In genomic region chr2:59625927-59626326, GRCm38 (mm10) we compare ENCODE assay signal across 22 mouse cellular contexts. TPM values are rescaled to one million over a fixed set of nuclear protein-coding genes. Genes with fewer than 3 reads are reported as not detected.
DNase-seq lines count a peak whose midpoint lies in the region; ATAC-seq and TF ChIP-seq lines count a peak whose summit lies in the region.
"Had no signal": no experiment of that assay in that cellular context is flagged by ENCODE, and none has a peak within 500 bp of the region (broad histone marks: within the 10 kb centered on the region; RNA-seq: fewer than 3 reads in every experiment).

No protein-coding gene starts in this region.

- 53% methylated on average over 8 of the region's 8 CpGs for WGBS in embryonic facial prominence, embryonic 14.5 days
- WGBS in embryonic facial prominence, embryonic 10.5 days, result 75% methylated on average over 8 of the region's 8 CpGs
- 35% methylated on average over 8 of the region's 8 CpGs for WGBS in kidney, postnatal 0 days
- 35% methylated on average over 8 of the region's 8 CpGs for WGBS in kidney, embryonic 16.5 days
- 32% methylated on average over 8 of the region's 8 CpGs for WGBS in limb, embryonic 14.5 days
- 63% methylated on average over 8 of the region's 8 CpGs for WGBS in limb, embryonic 10.5 days

- no peak overlapping the region for H3K4me2 ChIP-seq in embryonic facial prominence, embryonic 14.5 days (ENCODE audit: low read depth, low read length)
- no peak overlapping the region for H3K4me2 ChIP-seq in kidney, postnatal 0 days (ENCODE audit: low read length)
- H3K4me2 ChIP-seq in kidney, embryonic 16.5 days (replicated peaks; ENCODE audit: low read depth, low read length), result no peak overlapping the region
- no peak overlapping the region for H3K4me2 ChIP-seq in limb, embryonic 14.5 days (replicated peaks; ENCODE audit: low read depth, low read length, severe bottlenecking)
- H3K4me2 ChIP-seq: embryonic facial prominence, embryonic 13.5 days; forebrain, embryonic 13.5 days; forebrain, embryonic 15.5 days had no signal

- no peaks in the 10 kb centered on the region for H3K9me3 ChIP-seq in embryonic facial prominence, embryonic 14.5 days (ENCODE audit: control insufficient read depth, low read length)
- no peaks in the 10 kb centered on the region for H3K9me3 ChIP-seq in embryonic facial prominence, embryonic 10.5 days
- no peaks in the 10 kb centered on the region for H3K9me3 ChIP-seq in kidney, postnatal 0 days (replicated peaks; ENCODE audit: low read length)
- no peaks in the 10 kb centered on the region for H3K9me3 ChIP-seq in kidney, embryonic 16.5 days (ENCODE audit: low read length)
- no peaks in the 10 kb centered on the region for H3K9me3 ChIP-seq in limb, embryonic 14.5 days (ENCODE audit: control insufficient read depth, low read length)
- H3K9me3 ChIP-seq in limb, embryonic 10.5 days (replicated peaks), result no peaks in the 10 kb centered on the region
- H3K9me3 ChIP-seq: embryonic facial prominence, embryonic 13.5 days; forebrain, embryonic 13.5 days; forebrain, embryonic 15.5 days had no signal

- no peak overlapping the region for H3K4me3 ChIP-seq in embryonic facial prominence, embryonic 14.5 days (ENCODE audit: low read depth, low read length)
- no peak overlapping the region for H3K4me3 ChIP-seq in embryonic facial prominence, embryonic 10.5 days
- H3K4me3 ChIP-seq in kidney, postnatal 0 days (replicated peaks; ENCODE audit: low read depth, low read length), result no peak overlapping the region
- no peak overlapping the region for H3K4me3 ChIP-seq in kidney, embryonic 16.5 days (ENCODE audit: low read length)
- no peak overlapping the region for H3K4me3 ChIP-seq in limb, embryonic 14.5 days (replicated peaks; ENCODE audit: low read length)
- no peak overlapping the region for H3K4me3 ChIP-seq in limb, embryonic 10.5 days
- H3K4me3 ChIP-seq: embryonic facial prominence, embryonic 13.5 days; forebrain, embryonic 13.5 days; forebrain, embryonic 15.5 days had no signal

- DNase-seq in embryonic facial prominence, embryonic 14.5 days (ENCODE audit: low spot score), result peak; percentile 60
- no peak for DNase-seq in embryonic facial prominence, embryonic 10.5 days (ENCODE audit: low spot score)
- DNase-seq in kidney, postnatal 0 days (ENCODE audit: low spot score), result peak; percentile 80
- peak; percentile 56 for DNase-seq in limb, embryonic 14.5 days (ENCODE audit: low spot score)
- no peak for DNase-seq in limb, embryonic 10.5 days (ENCODE audit: low spot score)
- DNase-seq: adrenal gland, adult 2 months; adrenal gland, postnatal 10 days; adrenal gland, postnatal 25 days; B cell, adult 2 months; cerebellum, adult 11 months; cerebellum, adult 18-20 months; cerebellum, adult 8-10 months; cerebellum, adult 9-11 months; cerebellum, postnatal 14 days; cerebellum, postnatal 36 days; forebrain, postnatal 0 days had no signal

- H3K36me3 ChIP-seq in embryonic facial prominence, embryonic 14.5 days (ENCODE audit: control insufficient read depth, insufficient read depth, low read length), result no peaks in the 10 kb centered on the region
- H3K36me3 ChIP-seq in embryonic facial prominence, embryonic 10.5 days (replicated peaks), result peaks cover 7% of the 10 kb centered on the region; the same call in 1 of the 2 replicates
- H3K36me3 ChIP-seq in kidney, postnatal 0 days (ENCODE audit: insufficient read depth, low read length), result no peaks in the 10 kb centered on the region
- H3K36me3 ChIP-seq in kidney, embryonic 16.5 days (ENCODE audit: insufficient read depth, low read length), result peaks cover 5% of the 10 kb centered on the region
- H3K36me3 ChIP-seq in limb, embryonic 14.5 days (ENCODE audit: control insufficient read depth, insufficient read depth, low read length), result peaks cover 7% of the 10 kb centered on the region; the same call in 1 of the 2 replicates
- H3K36me3 ChIP-seq in limb, embryonic 10.5 days, result peaks cover 16% of the 10 kb centered on the region
- H3K36me3 ChIP-seq: embryonic facial prominence, embryonic 13.5 days; forebrain, embryonic 15.5 days had no signal

- H3K4me1 ChIP-seq in embryonic facial prominence, embryonic 14.5 days (ENCODE audit: control insufficient read depth, insufficient read depth, low read length), result peaks cover 49% of the 10 kb centered on the region
- peaks cover 63% of the 10 kb centered on the region for H3K4me1 ChIP-seq in embryonic facial prominence, embryonic 10.5 days
- peaks cover 48% of the 10 kb centered on the region for H3K4me1 ChIP-seq in kidney, postnatal 0 days (replicated peaks; ENCODE audit: insufficient read depth, low read length)
- H3K4me1 ChIP-seq in kidney, embryonic 16.5 days (ENCODE audit: insufficient read depth, low read length), result peaks cover 76% of the 10 kb centered on the region
- peaks cover 53% of the 10 kb centered on the region for H3K4me1 ChIP-seq in limb, embryonic 14.5 days (ENCODE audit: control insufficient read depth, insufficient read depth, low read length)
- H3K4me1 ChIP-seq in limb, embryonic 10.5 days, result peaks cover 76% of the 10 kb centered on the region

- H3K27ac ChIP-seq in embryonic facial prominence, embryonic 14.5 days (replicated peaks; ENCODE audit: low read depth, low read length), result no peak overlapping the region
- no peak overlapping the region for H3K27ac ChIP-seq in embryonic facial prominence, embryonic 10.5 days (replicated peaks)
- H3K27ac ChIP-seq in kidney, postnatal 0 days, result no peak overlapping the region
- no peak overlapping the region for H3K27ac ChIP-seq in kidney, embryonic 16.5 days (ENCODE audit: low read length)
- no peak overlapping the region for H3K27ac ChIP-seq in limb, embryonic 14.5 days (replicated peaks; ENCODE audit: low read depth, low read length)
- no peak overlapping the region for H3K27ac ChIP-seq in limb, embryonic 10.5 days
- H3K27ac ChIP-seq: forebrain, embryonic 13.5 days; forebrain, embryonic 15.5 days had no signal

- no peak overlapping the region for H3K9ac ChIP-seq in embryonic facial prominence, embryonic 14.5 days (ENCODE audit: low read depth, low read length)
- no peak overlapping the region for H3K9ac ChIP-seq in kidney, postnatal 0 days (ENCODE audit: low read depth, low read length)
- H3K9ac ChIP-seq in kidney, embryonic 16.5 days (replicated peaks; ENCODE audit: low read length), result no peak overlapping the region
- no peak overlapping the region for H3K9ac ChIP-seq in limb, embryonic 14.5 days (ENCODE audit: low read depth, low read length, severe bottlenecking)
- H3K9ac ChIP-seq: embryonic facial prominence, embryonic 13.5 days; forebrain, embryonic 13.5 days; forebrain, embryonic 15.5 days; forebrain, postnatal 0 days had no signal

- TF ChIP-seq POLR2A in limb, embryonic 14.5 days (IDR thresholded peaks at IDR 0.05; ENCODE audit: borderline replicate concordance, extremely low read depth, insufficient read depth, insufficient read length), result no peak

- ATAC-seq in embryonic facial prominence, embryonic 14.5 days (ENCODE audit: low read depth), result no peak
- ATAC-seq in kidney, postnatal 0 days (replicated peaks; ENCODE audit: low FRiP score, low read depth), result no peak
- ATAC-seq in kidney, embryonic 16.5 days (ENCODE audit: low FRiP score, low TSS enrichment), result no peak
- ATAC-seq in limb, embryonic 14.5 days (ENCODE audit: low FRiP score, low read depth), result no peak
- ATAC-seq: CD4-positive, CD25-positive, alpha-beta regulatory T cell, adult 4 months; forebrain, embryonic 13.5 days; forebrain, embryonic 15.5 days; forebrain, postnatal 0 days had no signal

- H3K27me3 ChIP-seq in embryonic facial prominence, embryonic 14.5 days (replicated peaks; ENCODE audit: control insufficient read depth, insufficient read depth, low read length), result no peaks in the 10 kb centered on the region
- no peaks in the 10 kb centered on the region for H3K27me3 ChIP-seq in embryonic facial prominence, embryonic 10.5 days (replicated peaks; ENCODE audit: low read depth, poor library complexity, severe bottlenecking)
- no peaks in the 10 kb centered on the region for H3K27me3 ChIP-seq in kidney, postnatal 0 days (ENCODE audit: insufficient read depth, low read length)
- no peaks in the 10 kb centered on the region for H3K27me3 ChIP-seq in kidney, embryonic 16.5 days (ENCODE audit: insufficient read depth, low read length)
- H3K27me3 ChIP-seq in limb, embryonic 14.5 days (ENCODE audit: control insufficient read depth, insufficient read depth, low read length), result no peaks in the 10 kb centered on the region
- H3K27me3 ChIP-seq in limb, embryonic 10.5 days (ENCODE audit: low read depth, poor library complexity, severe bottlenecking), result no peaks in the 10 kb centered on the region
- H3K27me3 ChIP-seq: CH12.LX; embryonic facial prominence, embryonic 13.5 days; forebrain, embryonic 13.5 days; forebrain, embryonic 15.5 days had no signal

- no peak for TF ChIP-seq CTCF in kidney, postnatal 0 days (IDR thresholded peaks at IDR 0.05; ENCODE audit: low read depth)

RNA-seq across cellular contexts. Expression of gene Tanc1, which starts 14.1 kb away (rescaled TPM):
- 22.7 and 24.8 TPM in 2 replicates for polyA plus RNA-seq in embryonic facial prominence, embryonic 14.5 days (2014; fragmentation: Nextera tagmentation; extraction: Ambion mirVana)
- polyA plus RNA-seq in embryonic facial prominence, embryonic 10.5 days (2016; fragmentation: Nextera tagmentation; extraction: Ambion mirVana), result 34.9 and 41.2 TPM in 2 replicates
- polyA plus RNA-seq in kidney, postnatal 0 days (2015; fragmentation: Nextera tagmentation; extraction: Ambion mirVana), result 29.8 and 34.5 TPM in 2 replicates
- polyA plus RNA-seq in kidney, embryonic 16.5 days (2015; fragmentation: Nextera tagmentation; extraction: Ambion mirVana), result 52.3 and 64.2 TPM in 2 replicates
- polyA plus RNA-seq in limb, embryonic 14.5 days (2012; rRNA removed), result 23.4 and 24.1 TPM in 2 replicates
- 35.3 and 38.0 TPM in 2 replicates for polyA plus RNA-seq in limb, embryonic 14.5 days (2014; fragmentation: Nextera tagmentation; extraction: Ambion mirVana)
- polyA plus RNA-seq in limb, embryonic 10.5 days (2016; fragmentation: Nextera tagmentation; extraction: Ambion mirVana), result 65.4 and 85.4 TPM in 2 replicates

Comparison
In these comparisons a context has a peak if more than half of its experiments do, and no peak if none do; other contexts are left out.
1. DNase-seq: peak in embryonic facial prominence, embryonic 14.5 days (single experiment), kidney, postnatal 0 days (single experiment) and limb, embryonic 14.5 days (single experiment); none in embryonic facial prominence, embryonic 10.5 days (single experiment) and limb, embryonic 10.5 days (single experiment).